Mouse (Mus musculus) midbrain, embryonic 16.5 days (tissue): ENCODE results near the gene Nek4. TPM values are rescaled to one million over a fixed set of nuclear protein-coding genes. Genes with fewer than 3 reads are reported as not detected.

Experiments used
- ATAC-seq: fragments of 200-750 bp; cut with Nextera tagmentation; 2 replicates; pipeline ENCODE4 v1.8.0; 2017; ENCODE audit warnings: moderate TSS enrichment
- H3K27ac ChIP-seq: fragments of 300-500 bp; sonication (generic); 2 replicates; pipeline ENCODE4 v1.5.1; 2014; ENCODE audit warnings: mild to moderate bottlenecking, low read length, mixed read lengths
- H3K27me3 ChIP-seq: fragments of 300-500 bp; sonication (generic); 2 replicates; pipeline ENCODE4 v1.6.1; 2014; ENCODE audit warnings: low read depth, low read length, mixed read lengths; ENCODE audit not compliant: control insufficient read depth, insufficient read depth
- H3K36me3 ChIP-seq: fragments of 300-500 bp; sonication (generic); 2 replicates; pipeline ENCODE4 v1.6.1; 2014; ENCODE audit warnings: mild to moderate bottlenecking, low read length, moderate library complexity, mixed read lengths; ENCODE audit not compliant: control insufficient read depth, insufficient read depth
- H3K4me1 ChIP-seq: fragments of 300-500 bp; sonication (generic); 2 replicates; pipeline ENCODE4 v1.6.1; 2014; ENCODE audit warnings: mild to moderate bottlenecking, low read length, mixed read lengths; ENCODE audit not compliant: control insufficient read depth, insufficient read depth
- H3K4me2 ChIP-seq: fragments of 300-500 bp; sonication (generic); 2 replicates; pipeline ENCODE4 v1.6.1; 2014; ENCODE audit warnings: mild to moderate bottlenecking, low read length, mixed read lengths
- H3K4me3 ChIP-seq: fragments of 300-500 bp; sonication (generic); 2 replicates; pipeline ENCODE4 v1.5.1; 2014; ENCODE audit warnings: low read depth, mild to moderate bottlenecking, low read length, moderate library complexity, mixed read lengths
- H3K9ac ChIP-seq: fragments of 300-500 bp; sonication (generic); 2 replicates; pipeline ENCODE4 v1.6.1; 2014; ENCODE audit warnings: low read depth, low read length, mixed read lengths
- H3K9me3 ChIP-seq: fragments of 300-500 bp; sonication (generic); replicated peaks from 2 replicates; pipeline ENCODE4 v1.6.1; 2014; ENCODE audit warnings: mild to moderate bottlenecking, low read length, mixed read lengths; ENCODE audit not compliant: control insufficient read depth, poor library complexity, severe bottlenecking
- WGBS: fragments of 180-500 bp; shearing (Covaris S2); extraction: QIAGEN DNeasy Blood & Tissue Kit; methylation state at CpG from one replicate; pipeline ENCODE4 v1.1.7; 2014; 5-methylcytosine and 5-hydroxymethylcytosine counted together
- polyA plus RNA-seq: library from polyadenylated mRNA; unstranded; fragments of >200 nt; fragmentation: Nextera tagmentation; extraction: Ambion mirVana; gene quantifications from 2 replicates; pipeline ENCODE4 v1.2.1, GENCODE M21; 2015

The Nek4 gene
- polyA plus RNA-seq, 1 experiment from 2014 or later = 18.5 TPM

DNA sequence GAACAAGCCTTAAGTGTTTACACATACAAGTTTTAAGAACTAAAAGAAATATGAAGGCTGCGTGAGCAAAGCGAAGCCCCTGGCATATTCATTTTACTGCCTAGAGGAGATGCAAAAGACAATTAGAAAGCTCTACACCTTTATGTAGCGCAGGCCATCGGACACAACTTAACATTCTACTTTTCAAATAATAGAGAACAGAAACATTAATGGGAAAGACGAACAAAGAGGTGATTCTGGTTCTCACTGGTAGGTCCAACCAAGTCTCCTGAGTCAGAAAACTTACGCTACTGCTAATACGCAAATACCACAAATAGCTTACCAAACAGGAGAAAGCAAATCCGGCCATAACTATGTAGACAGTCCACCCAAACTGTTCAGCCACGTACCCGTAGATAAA lies 49.2 kb downstream of the Nek4 start:
- Histone ChIP-seq H3K9ac (peak overlapping the region; percentile 96), H3K4me1 (peaks cover 18% of the 10 kb centered on the region), H3K27ac (no peak overlapping the region), H3K4me3 (peak overlapping the region; percentile 93), H3K9me3 (no peaks in the 10 kb centered on the region), H3K4me2 (peak overlapping the region; percentile 84), H3K36me3 (no peaks in the 10 kb centered on the region; the same call in 1 of the 2 replicates), H3K27me3 (no peaks in the 10 kb centered on the region)
- WGBS = 67% methylated on average over 10 of the region's 10 CpGs
- no peak for ATAC-seq

DNA sequence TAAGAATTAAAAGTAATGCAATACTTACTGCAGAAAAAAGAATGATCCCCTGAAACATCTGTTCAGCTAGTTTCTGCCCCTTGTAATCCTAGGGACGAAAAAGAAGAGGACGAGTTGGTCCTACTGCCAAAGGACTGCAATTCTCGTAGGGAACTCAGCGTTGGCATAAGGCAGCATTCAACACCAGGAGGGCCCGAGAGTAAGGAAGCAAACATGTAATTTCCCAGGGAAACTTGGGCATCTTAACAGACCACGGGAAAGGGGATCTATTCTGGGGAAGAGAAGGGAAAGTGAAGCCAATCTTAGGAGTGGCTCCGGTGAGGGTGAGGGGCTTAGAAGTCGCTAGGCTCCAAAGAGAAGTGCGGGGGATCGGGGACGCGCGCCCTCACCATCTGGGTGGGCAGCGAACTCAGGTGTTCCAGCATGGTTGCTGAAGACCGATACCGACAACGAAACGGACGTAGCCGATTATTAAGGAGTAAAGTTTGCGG lies 49.7 kb downstream of the Nek4 start:
- Histone ChIP-seq H3K4me3 (peak overlapping the region; percentile 93), H3K9me3 (no peaks in the 10 kb centered on the region), H3K27me3 (no peaks in the 10 kb centered on the region), H3K36me3 (no peaks in the 10 kb centered on the region; the same call in 1 of the 2 replicates), H3K4me1 (peaks cover 18% of the 10 kb centered on the region), H3K4me2 (peak overlapping the region; percentile 84), H3K27ac (peak overlapping the region; percentile 96), H3K9ac (peak overlapping the region; percentile 96)
- under 1% methylated on average over 21 of the region's 21 CpGs for WGBS
- ATAC-seq = peak; percentile 2; the same call in 1 of the 2 replicates

DNA sequence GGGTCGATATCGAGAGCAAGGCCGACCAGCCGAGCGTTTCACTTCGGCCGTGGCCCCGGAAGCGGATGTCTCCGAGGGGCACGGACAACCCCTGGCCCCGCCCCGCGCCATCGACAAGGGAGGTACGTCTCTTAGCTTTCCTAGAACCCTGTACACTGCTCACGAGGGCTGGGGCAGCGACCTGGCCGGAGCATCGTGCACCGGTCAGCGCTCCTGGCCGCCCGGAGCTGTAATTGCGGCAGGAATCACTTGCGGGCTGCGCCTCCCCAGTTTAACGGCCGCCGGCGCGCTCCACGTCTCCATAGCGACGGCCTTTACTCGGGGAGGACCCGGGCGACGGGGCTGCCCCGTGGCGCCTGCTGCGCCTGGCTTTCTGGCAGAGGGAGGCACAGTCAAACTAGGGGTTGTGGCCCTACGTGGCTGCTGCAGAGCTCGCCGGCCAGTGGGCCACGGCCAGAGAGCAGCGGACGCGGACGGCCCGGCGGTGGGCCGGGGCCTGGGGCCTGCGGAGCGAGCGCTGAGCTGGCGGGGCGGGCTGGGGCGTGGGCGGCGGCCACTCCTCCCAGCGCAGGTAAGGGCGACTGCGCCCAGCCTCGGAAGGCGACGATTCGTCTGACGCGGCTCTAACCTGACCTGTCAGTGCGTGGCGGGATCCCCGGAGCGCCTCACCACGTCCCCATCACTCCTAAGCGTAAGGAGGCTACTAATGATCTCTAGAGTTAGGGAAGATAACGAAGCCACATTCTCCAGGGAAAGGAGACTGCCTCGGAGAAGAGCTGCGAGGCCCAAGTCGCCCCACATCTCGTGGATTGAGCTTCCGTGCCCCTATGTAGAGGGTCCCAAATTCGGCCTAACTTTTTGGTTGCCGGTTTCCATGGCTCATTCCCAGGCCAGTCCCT lies 50.4 kb downstream of the Nek4 start, which contains the start of the genes Glt8d1 and Spcs1:
TSS of gene Glt8d1 (plus strand) at position 94 of the 899 bp plus-strand sequence.
TSS of gene Spcs1 (minus strand) at position 366 of the 899 bp plus-strand sequence.
- peak within 1 kb of the TSS; percentile 96 for H3K27ac ChIP-seq
- no peaks in the 10 kb centered on the region; the same call in 1 of the 2 replicates for H3K36me3 ChIP-seq
- H3K9me3 ChIP-seq = no peaks in the 10 kb centered on the region
- peak within 1 kb of the TSS; percentile 84 for H3K4me2 ChIP-seq
- H3K4me1 ChIP-seq = peaks cover 18% of the 10 kb centered on the region
- WGBS = under 1% methylated on average over 83 of the region's 84 CpGs
- no peaks in the 10 kb centered on the region for H3K27me3 ChIP-seq
- peak within 1 kb of the TSS; percentile 93 for H3K4me3 ChIP-seq
- peak; percentile 96 for ATAC-seq
- peak within 1 kb of the TSS; percentile 96 for H3K9ac ChIP-seq

DNA sequence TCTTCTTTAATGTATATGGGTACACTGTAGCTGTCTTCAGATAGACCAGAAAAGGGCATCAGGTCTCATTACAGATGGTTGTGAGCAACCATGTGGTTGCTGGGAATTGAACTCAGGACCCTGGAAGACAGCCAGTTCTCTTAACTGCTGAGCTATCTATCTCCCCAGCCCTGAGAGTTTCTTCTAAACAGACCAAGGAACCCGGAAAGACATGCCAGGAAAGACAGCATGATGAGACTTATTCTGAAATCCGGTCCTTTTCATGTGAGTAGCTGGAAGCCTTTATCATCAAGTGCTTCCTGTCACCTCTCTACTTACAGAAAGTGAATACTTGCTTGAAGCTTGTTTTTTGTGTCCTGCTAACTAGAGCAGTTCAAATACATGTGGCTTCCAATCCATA lies 53.4 kb downstream of the Nek4 start:
- Histone ChIP-seq H3K27me3 (no peaks in the 10 kb centered on the region), H3K9me3 (no peaks in the 10 kb centered on the region), H3K4me1 (peaks cover 18% of the 10 kb centered on the region), H3K27ac (no peak overlapping the region), H3K4me2 (no peak overlapping the region), H3K9ac (no peak overlapping the region), H3K36me3 (peaks cover 10% of the 10 kb centered on the region; the same call in 1 of the 2 replicates), H3K4me3 (no peak overlapping the region)
- WGBS = 95% methylated on average over 2 of the region's 2 CpGs
- ATAC-seq = no peak

DNA sequence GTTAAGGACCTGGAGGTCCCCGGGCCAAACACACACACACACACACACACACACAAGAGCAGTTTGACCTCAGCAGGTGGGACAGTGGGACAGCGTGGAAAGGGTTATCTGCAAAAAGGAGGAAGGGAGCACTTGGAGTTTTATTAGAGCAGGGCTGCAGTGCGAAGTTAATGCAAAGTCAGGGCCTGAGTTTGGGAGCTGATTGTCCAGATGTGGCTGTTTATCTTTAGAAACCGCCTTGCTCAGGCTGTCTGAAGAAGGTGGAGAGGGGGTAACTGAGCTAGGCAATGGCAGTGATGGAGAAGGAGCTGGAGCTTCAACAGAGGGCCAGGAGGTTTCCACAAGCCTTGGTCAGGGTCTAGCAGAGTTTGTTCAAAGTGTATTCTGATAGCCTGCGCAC lies 55.6 kb downstream of the Nek4 start:
- no peak overlapping the region for H3K9ac ChIP-seq
- no peak for ATAC-seq
- no peak overlapping the region for H3K4me2 ChIP-seq
- no peak overlapping the region for H3K4me3 ChIP-seq
- no peaks in the 10 kb centered on the region for H3K9me3 ChIP-seq
- peaks cover 24% of the 10 kb centered on the region for H3K36me3 ChIP-seq
- H3K27ac ChIP-seq = no peak overlapping the region
- 88% methylated on average over 5 of the region's 5 CpGs for WGBS
- H3K4me1 ChIP-seq = peaks cover 10% of the 10 kb centered on the region
- no peaks in the 10 kb centered on the region for H3K27me3 ChIP-seq

DNA sequence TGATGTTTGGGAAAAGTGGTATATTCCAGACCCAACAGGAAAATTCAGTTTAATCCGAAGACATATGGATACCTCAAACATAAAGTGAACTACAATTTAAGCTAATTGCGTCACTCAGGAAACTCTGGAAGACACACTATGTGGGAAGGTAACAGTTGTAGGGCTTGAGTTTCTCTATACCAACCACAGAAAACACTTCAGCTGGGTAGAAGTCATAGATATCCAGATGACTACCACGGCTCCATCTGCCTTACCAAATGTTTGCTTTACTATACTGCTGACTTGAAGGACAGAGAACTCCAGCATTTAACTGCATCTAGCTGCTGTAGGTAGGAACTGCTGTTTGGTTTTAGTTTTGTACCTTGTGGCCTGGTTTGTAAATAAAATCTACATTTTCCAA lies 60.4 kb downstream of the Nek4 start:
- Histone ChIP-seq H3K27me3 (no peaks in the 10 kb centered on the region), H3K36me3 (peaks cover 46% of the 10 kb centered on the region), H3K9me3 (no peaks in the 10 kb centered on the region), H3K4me1 (no peaks in the 10 kb centered on the region), H3K4me2 (no peak overlapping the region), H3K4me3 (no peak overlapping the region), H3K27ac (no peak overlapping the region), H3K9ac (no peak overlapping the region)
- no peak for ATAC-seq
- 93% methylated on average over 3 of the region's 3 CpGs for WGBS

DNA sequence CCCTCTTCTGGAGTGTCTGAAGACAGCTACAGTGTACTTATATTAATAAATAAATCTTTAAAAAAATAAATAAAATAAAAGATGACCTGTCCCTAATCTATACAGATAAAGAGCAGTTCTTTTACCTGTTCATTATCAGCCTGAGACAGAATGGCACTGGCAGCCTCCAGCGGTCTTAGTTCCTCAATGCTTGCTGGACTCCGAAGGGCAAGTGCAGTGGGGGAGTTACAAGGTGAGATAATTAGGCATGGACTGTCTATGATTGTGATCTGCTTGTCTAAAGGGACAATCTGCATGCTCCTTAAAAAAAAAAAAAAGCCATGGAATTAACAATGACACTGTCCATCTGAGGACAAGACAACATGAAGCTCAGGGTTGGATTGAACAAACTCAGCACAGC lies 62.8 kb downstream of the Nek4 start:
- Histone ChIP-seq H3K4me3 (no peak overlapping the region), H3K9me3 (no peaks in the 10 kb centered on the region), H3K9ac (no peak overlapping the region), H3K27ac (no peak overlapping the region), H3K4me2 (no peak overlapping the region), H3K36me3 (peaks cover 41% of the 10 kb centered on the region), H3K4me1 (peaks cover 13% of the 10 kb centered on the region), H3K27me3 (no peaks in the 10 kb centered on the region)
- 99% methylated on average over 2 of the region's 2 CpGs for WGBS
- ATAC-seq = no peak

DNA sequence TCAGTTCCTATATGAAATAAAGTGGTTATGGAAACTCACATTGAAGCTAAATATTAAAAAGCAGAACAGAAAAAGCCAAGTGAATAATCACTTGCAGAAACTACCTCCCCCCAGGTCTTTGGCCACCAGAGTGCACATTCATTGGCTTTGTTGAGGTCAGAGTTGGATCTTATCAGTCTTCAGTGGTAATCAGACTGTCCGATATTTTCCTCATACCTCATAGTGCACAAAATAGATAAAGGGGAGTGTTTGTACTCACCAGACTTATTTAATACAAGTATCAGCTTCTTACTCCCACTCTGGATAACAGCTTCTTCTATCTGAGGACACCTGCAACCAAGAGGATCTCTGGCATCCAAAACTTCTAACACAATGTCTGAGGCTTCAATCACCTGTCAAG lies 64.9 kb downstream of the Nek4 start:
- 94% methylated on average over 1 of the region's 1 CpGs for WGBS
- Histone ChIP-seq H3K27ac (no peak overlapping the region), H3K4me3 (no peak overlapping the region), H3K4me1 (peaks cover 23% of the 10 kb centered on the region), H3K9me3 (no peaks in the 10 kb centered on the region), H3K9ac (no peak overlapping the region), H3K4me2 (no peak overlapping the region), H3K36me3 (peaks cover 25% of the 10 kb centered on the region), H3K27me3 (no peaks in the 10 kb centered on the region)
- ATAC-seq = no peak

DNA sequence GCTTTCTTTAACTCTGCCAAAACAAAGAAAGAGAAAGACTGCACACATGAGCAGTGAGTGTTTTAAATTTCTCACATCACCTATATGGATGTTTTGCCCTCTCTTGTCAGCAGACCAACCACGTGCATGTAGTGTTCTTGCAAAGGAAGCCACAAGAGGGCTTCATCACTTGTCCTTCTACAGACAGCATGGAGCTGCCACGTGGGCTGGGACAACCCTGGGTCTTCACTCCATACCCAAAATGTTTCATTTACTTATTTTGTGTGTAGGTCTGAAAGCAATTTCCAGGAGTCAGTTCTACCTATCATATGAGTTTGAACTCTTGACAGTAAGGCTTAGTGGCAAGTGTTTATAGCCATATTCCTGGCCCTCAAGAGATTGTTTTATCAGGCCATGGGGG lies 66.7 kb downstream of the Nek4 start:
- WGBS = 0% methylated on average over 2 of the region's 2 CpGs
- no peak for ATAC-seq
- Histone ChIP-seq H3K27ac (no peak overlapping the region), H3K9ac (peak overlapping the region; percentile 85; the same call in 1 of the 2 replicates), H3K4me2 (peak overlapping the region; percentile 70), H3K4me3 (peak overlapping the region; percentile 84), H3K27me3 (no peaks in the 10 kb centered on the region), H3K9me3 (no peaks in the 10 kb centered on the region), H3K36me3 (peaks cover 20% of the 10 kb centered on the region), H3K4me1 (peaks cover 29% of the 10 kb centered on the region)
